Mouse (Mus musculus): ENCODE results near the gene Nfkb1.

Nfkb1 gene

DNA sequence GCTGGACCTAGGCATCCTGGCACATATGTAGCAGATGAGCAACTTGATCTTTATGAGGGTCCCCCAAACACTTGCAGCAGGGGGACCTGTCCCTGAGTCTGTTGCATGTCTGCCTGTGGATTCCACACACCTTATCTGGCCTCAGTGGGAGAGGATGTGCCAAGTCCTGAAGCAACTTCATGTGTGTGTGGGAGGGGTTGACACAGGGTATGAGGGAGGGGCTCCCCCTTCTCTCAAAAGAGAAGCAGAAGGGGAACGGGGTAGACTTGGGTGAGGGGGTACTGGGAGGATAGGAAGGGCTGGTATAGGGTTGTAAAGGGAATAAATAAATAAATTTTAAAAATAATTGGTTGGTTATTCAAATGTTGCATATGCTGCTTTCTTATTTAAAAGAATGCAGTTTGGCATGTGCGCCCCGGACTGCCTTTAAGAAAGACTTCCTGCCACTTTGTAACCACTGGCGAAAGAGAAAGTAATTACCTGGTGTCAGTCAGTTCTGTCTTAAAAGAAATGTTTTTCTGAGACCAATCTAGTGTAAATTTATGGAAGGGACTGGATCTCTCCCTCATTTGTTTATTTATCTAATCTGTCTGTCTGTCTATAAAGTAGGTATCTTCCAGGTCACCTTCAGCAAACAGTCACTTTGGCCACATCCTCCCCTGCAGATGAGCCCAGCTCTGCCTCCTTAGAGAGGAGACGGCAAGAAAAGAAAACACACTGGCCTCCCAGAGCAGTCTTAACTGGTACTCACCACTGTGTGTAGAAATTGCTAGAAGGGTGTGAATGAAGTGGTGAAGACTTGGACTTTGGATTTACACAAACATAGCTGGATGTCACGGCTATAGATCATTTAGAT is 27.2 kb upstream of the Nfkb1 start:
- no peak for TF ChIP-seq GATA4 (IDR thresholded peaks at IDR 0.05; ENCODE audit: insufficient replicate concordance, low read length)

DNA sequence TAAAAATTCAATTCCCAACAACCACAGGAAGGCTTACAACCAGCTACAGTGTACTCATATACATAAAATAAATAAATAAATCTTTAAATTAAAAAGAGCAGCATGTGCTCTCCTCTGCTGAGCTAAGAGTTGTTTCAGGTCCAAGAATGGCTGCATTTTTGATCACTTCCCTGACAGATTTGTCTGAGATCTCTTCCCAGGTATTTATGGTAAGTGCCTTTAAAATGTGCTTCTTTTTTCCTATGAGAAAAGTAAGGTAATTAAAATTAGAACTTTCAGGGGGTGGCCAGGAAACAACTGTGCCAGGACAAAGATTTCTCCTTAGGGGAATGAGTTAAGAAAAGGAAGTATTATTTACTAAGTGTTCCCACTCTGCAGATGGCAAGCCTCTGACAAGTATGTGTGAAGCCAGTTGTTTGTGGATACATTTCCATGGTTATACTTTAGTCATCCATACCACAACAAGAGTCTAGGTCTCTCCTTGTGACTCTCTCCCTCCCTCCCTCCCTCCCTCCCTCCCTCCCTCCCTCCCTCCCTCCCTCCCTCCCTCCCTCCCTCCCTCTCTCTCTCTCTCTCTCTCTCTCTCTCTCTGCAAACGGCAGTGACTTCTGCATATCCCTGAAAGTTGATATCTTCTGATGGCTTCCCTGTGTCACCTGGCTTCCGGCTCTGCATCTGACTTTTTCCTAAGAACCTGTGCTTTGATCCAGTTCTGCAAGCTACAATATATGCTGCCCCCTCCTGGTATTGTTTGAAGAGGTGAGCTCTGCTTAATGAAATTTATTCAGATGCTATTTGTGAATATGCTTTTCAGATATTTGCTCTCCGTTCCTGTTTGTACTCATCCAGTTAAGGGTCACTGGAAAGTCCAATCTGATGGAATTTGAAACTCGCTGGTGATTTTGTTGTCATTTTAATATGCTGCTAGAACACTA is 21.9 kb upstream of the Nfkb1 start:
- no peak for TF ChIP-seq GATA4 (IDR thresholded peaks at IDR 0.05; ENCODE audit: insufficient replicate concordance, low read length)

DNA sequence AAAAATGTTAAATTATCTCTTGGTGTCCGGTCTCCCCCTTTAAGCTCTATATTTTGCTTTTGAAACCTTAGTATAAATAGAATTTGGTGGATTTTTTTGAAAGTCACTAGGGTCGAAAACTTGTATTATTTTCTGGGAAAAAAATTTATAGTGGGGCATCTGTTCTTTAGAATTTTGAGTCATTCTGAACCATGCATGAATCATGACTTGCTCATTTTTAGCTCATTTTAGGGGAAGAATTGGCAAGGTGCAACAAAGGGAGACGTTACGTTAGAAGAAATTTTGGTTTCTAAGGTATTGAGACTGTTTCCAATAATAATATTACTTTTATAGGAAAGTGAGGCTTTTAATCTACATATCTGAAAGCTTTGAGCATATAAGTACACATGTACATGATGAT is 20.3 kb upstream of the Nfkb1 start:
- TF ChIP-seq GATA4 (IDR thresholded peaks at IDR 0.05; ENCODE audit: insufficient replicate concordance, low read length): no peak

DNA sequence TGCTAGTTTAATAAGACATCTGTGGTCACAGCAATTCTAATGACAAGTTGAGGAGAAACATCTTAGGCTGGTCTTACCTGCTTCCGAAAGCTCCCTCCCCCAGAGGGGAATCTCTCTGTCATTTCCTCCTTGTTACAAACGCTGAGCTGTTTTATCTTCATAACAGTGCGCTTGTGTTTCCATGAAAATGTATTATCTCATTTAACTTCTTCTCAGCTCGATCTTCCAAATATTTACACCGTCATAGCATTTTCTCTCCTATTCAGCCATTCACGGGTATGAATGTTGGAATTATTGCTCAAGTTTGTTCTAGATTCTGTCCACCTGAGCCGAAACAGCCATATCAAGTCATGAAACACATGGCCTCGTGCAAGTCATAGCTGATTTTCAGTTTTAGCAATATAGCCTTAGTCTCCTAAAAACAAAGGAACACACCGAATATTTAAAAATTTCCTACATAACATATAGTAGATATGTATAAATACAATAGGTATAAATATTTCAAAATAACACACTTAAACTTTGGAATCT is 19.8 kb upstream of the Nfkb1 start:
- no peak for TF ChIP-seq GATA4 (IDR thresholded peaks at IDR 0.05; ENCODE audit: insufficient replicate concordance, low read length)

DNA sequence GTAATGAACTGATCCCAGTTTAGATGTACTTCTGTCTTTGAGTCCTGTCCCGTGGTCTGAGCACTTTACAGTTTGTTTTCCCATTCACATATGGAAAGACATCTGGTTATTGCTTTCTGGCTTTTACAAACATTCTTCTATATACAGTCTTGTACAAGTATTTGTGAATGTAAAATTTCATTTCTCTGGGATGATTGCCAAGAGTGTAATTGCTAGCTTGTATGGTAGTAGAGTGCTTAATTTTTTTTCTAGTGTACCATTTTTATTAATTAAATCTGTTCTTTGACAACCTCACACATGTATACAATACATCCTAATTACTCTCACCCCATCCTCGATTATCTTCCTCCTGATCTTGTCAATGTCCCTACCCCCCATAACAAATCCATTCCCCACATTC is 12.0 kb upstream of the Nfkb1 start:
- TF ChIP-seq GATA4 (IDR thresholded peaks at IDR 0.05; ENCODE audit: insufficient replicate concordance, low read length): no peak

DNA sequence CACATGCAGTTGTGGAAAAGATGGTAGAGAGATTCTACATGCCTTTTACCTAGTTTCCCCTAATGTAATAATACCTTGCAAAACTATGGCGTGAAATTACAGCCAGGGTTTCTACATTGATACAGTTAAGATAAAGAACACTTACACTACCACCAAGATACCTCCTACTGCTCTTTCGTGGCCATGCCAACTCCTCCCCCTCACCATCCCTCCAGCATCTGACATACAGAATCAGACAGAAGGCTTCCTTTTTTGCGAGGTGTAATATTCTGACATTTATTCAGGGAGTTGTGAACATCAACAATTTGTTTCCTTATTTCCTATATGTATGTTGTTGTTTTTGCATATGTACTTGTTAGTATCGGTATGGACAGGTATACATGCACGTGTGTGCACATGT is 11.3 kb upstream of the Nfkb1 start:
- no peak for TF ChIP-seq GATA4 (IDR thresholded peaks at IDR 0.05; ENCODE audit: insufficient replicate concordance, low read length)

DNA sequence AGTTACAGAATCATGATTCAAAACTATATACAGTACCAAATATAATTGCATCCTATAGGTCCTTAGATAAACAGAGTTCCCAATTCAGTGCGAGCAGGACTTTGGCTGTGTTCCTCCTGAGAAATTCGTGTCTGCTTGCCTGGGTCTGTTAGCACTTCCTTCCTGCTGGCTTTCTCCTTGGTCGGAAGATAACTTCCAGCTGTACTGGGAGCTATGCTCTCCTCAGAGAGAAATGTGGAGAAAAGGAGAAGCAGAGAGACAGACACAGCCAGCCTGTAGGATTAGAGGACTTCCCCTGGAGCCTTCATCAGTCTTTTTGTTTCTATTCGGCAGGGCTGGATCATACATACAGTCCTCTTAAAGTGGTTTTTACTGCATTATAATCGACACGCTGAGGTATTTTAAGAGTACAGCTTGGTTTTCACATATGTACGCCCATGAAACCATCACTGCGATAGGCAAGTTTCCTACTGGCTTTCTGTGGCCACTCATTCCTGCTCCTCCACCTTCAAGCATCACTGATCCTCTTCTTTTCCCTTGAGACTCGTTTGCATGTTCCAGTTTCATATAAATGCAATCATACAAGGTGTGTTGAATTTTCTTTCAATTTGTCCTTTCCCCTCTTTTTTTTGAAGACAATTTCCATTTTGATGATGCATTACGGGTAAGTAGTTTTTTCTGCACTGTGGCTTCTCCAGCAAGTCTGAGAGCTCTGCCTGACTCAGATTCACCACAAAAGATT is 8.3 kb upstream of the Nfkb1 start:
- no peak for TF ChIP-seq GATA4 (IDR thresholded peaks at IDR 0.05; ENCODE audit: insufficient replicate concordance, low read length)

DNA sequence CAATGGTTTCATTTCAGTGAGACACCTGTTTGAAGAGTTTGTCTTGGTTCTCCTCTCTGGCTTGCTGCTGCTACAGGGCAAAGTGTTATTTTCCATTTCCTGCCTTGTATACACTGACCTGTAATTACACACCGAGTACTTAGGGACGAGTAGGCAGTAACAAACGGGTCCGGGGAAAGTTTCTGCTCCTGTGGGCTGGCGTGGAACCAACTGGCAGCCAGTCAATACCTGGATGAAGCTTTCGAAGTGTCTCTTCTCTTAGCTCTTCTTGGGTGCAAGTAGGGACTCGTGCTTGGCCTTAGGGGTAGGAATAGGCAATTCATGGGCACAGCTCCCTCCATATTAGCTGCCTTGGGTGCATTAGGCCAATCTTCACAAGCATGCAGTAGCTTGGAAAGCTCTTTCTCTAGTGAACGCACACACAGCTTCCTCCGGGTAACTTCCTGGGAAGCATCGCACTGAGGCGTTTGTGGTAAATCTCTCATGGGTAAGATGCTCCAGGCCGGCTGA is 7.2 kb upstream of the Nfkb1 start:
- TF ChIP-seq GATA4 (IDR thresholded peaks at IDR 0.05; ENCODE audit: insufficient replicate concordance, low read length): no peak

DNA sequence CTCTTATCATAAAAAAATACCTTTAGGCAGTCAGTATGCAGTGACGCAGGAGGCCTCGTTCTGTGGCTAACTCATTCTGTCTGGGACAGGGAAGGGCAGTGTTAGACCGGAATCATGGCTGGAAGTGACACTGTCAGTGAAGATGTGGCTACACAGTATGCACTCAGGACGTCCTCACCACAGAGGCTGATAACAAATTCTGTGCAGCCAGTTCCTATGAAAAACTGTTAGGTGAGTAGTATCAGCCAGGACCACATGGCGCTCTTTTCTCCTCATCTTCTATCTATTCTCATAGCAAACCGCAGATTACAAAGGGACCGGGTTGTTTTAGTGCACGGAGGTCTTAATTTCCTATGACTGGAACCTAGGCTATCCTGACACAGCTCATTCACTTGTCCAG is 4.9 kb upstream of the Nfkb1 start:
- no peak for TF ChIP-seq GATA4 (IDR thresholded peaks at IDR 0.05; ENCODE audit: insufficient replicate concordance, low read length)

DNA sequence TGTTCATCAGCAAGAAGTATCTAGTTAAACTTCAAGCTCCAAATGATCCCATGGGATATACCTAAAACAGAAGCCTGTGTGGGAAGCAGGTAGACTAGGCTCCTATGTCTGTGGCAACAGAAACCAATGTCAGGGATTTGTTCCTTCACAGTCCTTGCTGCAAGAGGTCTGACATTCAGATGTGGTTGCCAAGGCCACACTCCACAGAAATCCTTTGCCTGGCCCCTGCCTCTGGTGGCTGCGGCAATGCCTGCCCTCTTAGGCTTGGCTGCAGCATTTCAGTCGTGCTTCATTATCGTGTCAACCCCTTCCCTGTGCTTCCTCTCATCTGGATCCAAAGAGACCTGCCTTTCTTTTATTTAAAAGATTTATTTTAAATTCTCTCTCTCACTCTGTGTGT is 1.7 kb upstream of the Nfkb1 start:
- TF ChIP-seq GATA4 (IDR thresholded peaks at IDR 0.05; ENCODE audit: insufficient replicate concordance, low read length): no peak

DNA sequence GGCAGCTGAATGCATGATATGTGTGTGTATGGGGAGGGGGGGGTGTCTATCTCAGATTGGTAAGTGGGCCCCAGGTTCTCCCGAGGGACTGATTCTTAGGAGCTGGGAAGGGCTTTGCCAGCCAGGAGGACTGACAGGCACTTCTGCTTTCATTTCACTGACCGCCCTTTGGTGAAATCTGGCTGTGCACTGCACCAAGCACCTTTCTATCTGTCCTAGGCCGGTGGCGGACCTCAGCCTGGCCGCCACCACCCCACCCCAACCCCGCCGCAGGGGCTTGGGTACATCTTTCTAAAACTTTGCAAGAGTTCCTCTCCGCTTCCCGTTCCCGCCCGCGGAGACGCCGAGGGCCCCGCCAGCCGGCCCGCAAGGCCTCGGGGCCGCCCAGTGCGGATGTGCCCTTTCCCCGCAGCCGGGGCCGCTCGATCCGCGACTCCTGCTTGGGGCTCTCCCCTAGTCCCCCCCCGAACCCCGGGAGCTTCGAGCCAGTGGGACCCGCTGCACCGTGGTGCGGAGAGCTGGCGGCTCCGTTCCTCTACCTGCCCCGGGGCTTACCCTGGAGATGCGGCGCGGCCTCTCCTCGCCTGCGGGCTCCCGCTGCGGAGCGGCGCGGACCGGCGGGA is 668 bp downstream of the Nfkb1 start:
- no peak for TF ChIP-seq GATA4 (IDR thresholded peaks at IDR 0.05; ENCODE audit: insufficient replicate concordance, low read length)

DNA sequence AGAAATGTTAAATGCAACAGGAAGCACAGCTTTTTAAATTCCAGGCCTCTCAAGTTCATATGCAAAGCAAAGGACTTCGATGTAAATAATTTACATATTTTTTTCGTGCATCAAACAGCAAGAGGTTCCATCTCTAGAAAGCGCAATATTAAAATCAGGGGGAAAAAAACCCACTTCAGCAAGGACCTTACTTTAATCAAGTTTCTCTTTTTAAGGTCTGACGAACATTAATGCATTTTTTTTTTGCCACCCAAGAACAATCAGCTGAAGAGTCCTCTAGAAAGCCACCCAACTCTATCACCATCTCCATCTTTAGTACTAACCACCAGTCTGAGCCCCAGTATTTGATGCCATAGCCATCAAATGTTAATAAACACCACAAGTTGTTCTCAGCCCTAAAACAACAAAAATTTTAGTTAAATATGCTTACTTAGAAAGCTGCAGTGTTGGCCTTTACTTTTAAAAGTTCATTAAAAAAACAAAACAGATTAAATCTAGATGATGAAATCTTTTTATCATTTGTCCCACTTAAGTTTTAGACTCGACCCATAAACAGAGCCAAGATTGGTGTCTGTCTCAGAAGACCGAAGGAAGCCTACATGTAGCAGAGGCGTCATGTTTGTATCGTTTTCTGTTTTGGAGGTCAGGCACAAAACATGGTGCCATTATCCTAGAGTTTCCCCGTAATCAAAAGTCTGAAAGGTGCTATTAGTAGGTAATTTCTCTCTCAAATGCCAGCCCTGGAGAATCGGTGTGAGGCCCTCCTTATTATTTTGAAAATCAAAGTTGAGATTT is 1.4 kb downstream of the Nfkb1 start:
- no peak for TF ChIP-seq GATA4 (IDR thresholded peaks at IDR 0.05; ENCODE audit: insufficient replicate concordance, low read length)

DNA sequence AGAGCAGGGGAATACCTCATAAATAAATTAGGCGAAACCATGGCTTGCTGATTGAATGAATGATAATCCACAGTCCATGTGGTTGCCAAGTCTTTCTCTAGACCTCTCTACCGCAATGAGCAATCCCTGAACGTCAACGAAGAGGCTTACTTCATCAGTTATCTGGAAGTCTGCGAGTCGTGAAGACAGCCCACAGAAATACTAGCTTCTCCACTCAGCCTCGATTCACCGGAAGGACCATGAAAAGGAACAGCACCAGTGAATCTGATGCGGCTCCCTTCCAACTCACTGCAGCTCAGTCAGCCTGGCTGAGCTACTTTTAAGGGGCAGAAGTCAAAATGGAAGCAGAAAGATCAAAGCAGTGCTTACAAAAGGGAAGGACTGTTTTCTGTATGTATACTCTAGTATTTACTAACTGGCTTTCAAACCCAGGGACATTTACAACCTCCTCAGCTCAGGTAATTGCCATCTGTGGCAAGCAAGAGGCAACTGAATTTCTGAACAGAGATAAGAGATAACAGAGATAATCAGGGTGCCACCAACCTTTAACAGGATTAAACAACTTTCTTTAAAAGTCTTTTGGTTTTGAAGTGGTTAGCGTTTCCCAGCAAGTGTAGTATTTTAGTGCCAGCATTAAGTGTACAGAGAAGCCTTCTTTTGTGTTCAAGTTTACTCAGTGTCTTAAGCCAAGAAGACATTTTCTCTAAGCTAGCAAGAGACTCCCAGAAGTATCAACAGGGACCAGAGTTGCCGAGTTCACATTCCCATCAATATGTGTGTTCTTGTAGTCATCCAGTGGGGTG is 2.2 kb downstream of the Nfkb1 start:
- TF ChIP-seq GATA4 (IDR thresholded peaks at IDR 0.05; ENCODE audit: insufficient replicate concordance, low read length): no peak
